Mouse (Mus musculus) embryonic stem cell, embryonic (primary cell): ENCODE results near the gene C1galt1.

Source experiments
- CTCF ChIA-PET, 4 experiments: fragments of 300-600 bp in 2 of 4; fragments of 350-600 bp in 2 of 4; sonication (Branson Sonifier 250); formaldehyde crosslinking; loops; one replicate each; lab custom pipeline; 2022; ENCODE audit warnings: inconsistent platforms in 2 of 4; lab: Charles Lee
- POLR2A ChIA-PET, 4 experiments: fragments of 300-600 bp in 2 of 4; fragments of 350-600 bp in 2 of 4; sonication (Branson Sonifier 250); formaldehyde crosslinking; loops; one replicate each; lab custom pipeline; 2022; ENCODE audit warnings: antibody characterized with exemption in 4 of 4, inconsistent platforms in 1 of 4; lab: Charles Lee

Gene C1galt1

DNA sequence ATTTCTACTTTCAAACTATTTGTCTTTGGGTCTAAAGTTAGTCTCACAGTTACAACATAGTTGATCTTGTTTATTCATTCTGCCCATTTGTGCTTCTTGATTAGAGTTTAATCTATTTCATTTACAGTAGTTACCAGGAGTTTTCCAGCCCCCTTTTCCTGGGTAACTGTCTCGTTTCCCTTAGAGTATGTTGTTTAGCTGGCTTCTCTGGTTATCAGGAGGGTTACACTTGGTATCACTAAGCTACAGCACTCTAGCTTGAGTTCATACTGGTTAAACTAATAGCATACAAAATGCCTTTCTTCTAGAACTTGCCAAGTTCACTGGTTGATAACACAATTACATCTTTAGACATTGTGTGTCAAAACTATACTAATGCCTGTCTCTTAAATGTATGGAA lies 8.3 kb downstream of the C1galt1 start:
- ChIA-PET CTCF (no interaction called here), POLR2A (interaction anchor here in 2 of 4 experiments (0.6 to 1.0 kb wide), 2 partner anchors 9 to 158 kb away, joined by 3 to 6 read pairs; partner anchors contain the start of gene C1galt1 (in 1 of the 2))

DNA sequence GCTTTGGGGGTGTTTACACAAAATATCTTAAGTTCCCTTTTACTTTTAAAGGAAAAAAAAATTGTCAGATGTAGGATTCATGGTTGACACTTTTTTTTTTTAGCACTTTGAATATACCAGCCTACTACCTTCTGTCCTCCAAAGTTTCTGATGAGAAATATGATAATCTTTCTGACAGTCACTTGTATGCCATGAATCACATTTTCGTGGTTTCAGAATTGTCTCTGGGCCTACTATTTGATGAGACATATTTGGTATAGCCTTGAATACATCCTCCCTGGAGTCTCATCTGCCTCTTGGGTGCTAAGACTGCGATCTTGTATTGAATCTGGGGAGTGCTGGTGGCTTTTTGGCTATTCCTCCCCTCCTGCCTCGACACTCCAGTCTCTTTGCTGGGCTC lies 8.8 kb downstream of the C1galt1 start:
- POLR2A ChIA-PET: interaction anchor here in 1 of 4 experiments (0.6 kb wide), 1 partner anchor 158 kb away, joined by 3 read pairs; no protein-coding TSS in a partner anchor
- CTCF ChIA-PET: no interaction called here

GRCm38 (mm10) chr6:7856682-7857290 lies 12.1 kb downstream of the C1galt1 start:
- ChIA-PET CTCF (interaction anchor here in 2 of 4 experiments (0.5 to 1.8 kb wide), 3 partner anchors 12 to 1056 kb away, joined by 4 to 5 read pairs (median 5); partner anchors contain the start of gene C1galt1 (in 1 of the 2)), POLR2A (interaction anchor here in 2 of 4 experiments (0.8 to 4.8 kb wide), 11 partner anchors 9 to 167 kb away, joined by 3 to 45 read pairs (median 4); partner anchors contain the start of genes Asns (in 1 of the 2) and C1galt1 (in 1 of the 2))

DNA sequence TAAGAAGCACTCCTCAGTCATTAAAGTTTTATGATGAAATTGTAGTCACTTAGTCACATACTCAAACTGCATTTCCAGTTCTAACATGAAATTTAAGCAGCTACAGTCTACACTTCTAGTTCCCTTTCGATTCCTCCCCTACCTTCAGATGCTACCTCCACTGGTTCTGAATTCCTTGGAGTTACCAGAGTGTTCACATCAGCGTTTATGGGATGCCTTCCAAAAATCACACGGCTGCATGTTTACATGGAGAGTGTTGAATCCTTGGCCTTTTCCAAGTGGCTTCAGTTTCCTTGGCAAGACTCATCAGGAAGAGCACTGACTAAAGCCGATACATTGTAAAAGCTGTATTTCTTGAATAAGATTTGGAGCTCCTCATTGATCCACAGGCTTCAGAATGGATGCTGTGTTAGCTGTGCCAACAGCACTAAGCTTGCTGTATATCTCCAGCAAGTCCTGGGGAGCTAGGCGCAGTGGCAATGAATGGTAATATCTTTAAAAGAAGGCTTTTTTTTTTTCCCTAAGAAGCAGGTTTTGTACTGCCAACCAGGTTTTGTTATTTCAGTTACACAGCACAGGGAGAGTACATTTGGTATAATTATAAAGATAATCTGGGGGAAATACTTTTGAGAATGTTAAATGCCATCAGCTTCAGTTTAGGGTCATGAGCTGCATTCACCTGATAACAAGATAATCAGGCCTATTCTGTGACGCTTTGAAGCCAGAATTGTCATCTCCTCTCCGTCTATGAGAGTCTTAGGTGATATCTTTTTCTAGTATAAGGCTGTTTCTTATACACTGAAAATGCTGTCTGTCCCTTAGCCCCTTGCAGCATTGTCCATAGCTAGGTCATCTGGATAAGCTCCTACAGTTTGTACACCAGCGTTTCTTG lies 13.0 kb downstream of the C1galt1 start:
- POLR2A ChIA-PET: interaction anchor here in 2 of 4 experiments (1.4 to 4.8 kb wide), 6 partner anchors 8 to 165 kb away, joined by 3 to 45 read pairs (median 12); partner anchors contain the start of genes Asns (in 1 of the 2) and C1galt1 (in 1 of the 2)
- CTCF ChIA-PET: interaction anchor here (0.5 to 1.8 kb wide), 6 partner anchors 13 to 1056 kb away, joined by 3 to 5 read pairs (median 4); partner anchors contain the start of gene C1galt1 (in 2 of the 4)

- POLR2A ChIA-PET: interaction anchor here in 2 of 4 experiments (0.5 to 4.8 kb wide), 2 partner anchors 14 kb away, joined by 3 to 45 read pairs; partner anchors contain the start of gene C1galt1 (in 2 of the 2)
- CTCF ChIA-PET: interaction anchor here in 1 of 4 experiments (1.1 kb wide), 1 partner anchor 973 kb away, joined by 3 read pairs; no protein-coding TSS in a partner anchor
Measured at GRCm38 (mm10) chr6:7858586-7858985, 13.9 kb downstream of the C1galt1 start.

DNA sequence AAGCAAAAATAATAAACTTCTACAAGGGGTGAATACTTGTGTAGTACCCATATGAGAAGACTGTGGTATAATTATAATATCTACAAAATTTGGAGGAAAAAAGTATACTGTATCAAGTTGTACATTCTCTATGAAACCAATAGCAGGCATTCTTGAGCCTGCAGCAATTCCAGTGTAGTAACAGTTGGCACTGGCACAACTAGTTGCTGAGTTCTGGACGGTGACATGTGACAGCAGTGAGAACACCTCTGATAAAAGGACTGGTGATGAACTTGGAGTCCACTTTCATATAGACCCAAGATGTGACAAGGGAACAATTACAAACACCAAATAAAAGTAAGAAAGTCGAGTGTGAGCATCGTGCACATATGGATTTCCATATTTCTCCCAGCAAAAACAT lies 14.5 kb downstream of the C1galt1 start:
- ChIA-PET POLR2A (no interaction called here), CTCF (no interaction called here)

DNA sequence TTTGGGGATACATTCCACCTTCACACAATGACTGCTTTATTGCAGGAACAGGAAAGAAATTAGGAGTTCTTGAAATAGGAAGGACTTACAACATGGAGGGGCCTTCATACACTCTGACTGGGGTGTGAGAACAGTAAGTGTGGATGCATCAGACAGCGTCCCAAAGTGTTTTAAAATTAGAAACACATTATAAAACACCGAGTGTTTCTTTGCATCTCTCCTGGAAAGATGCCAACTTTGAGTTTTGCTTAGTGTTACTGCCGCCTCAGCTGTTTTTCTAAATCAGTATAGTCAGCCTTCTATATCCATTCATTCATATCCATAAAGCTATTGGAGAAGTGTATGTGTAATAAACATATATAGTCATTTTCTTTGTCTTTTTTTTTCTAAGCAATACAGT lies 16.4 kb downstream of the C1galt1 start:
- ChIA-PET CTCF (no interaction called here), POLR2A (no interaction called here)

DNA sequence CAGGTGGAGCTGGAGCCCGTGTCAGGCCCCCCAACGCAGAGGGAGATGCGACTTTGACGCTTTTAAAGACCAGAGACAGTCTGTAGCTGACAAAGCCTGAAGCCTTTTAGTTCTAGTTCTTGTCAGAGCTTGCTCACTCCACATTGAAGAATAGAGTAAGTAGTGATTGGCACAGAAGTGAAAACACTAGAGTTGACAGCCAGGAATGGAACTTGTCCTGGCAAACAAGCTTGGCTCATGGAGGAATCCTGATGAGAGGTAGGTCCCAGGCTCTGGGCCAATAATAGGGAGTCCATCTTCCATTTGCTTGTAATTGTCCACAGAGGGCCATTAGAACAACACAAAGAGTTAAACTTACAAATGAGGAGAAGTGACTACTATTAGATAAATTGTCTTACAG lies 18.7 kb downstream of the C1galt1 start:
- ChIA-PET CTCF (no interaction called here), POLR2A (interaction anchor here in 1 of 4 experiments (1.4 to 1.6 kb wide), 3 partner anchors 18 to 84 kb away, joined by 3 to 4 read pairs (median 4); partner anchors contain the start of gene C1galt1)

- ChIA-PET POLR2A (interaction anchor here in 1 of 4 experiments (0.6 kb wide), 1 partner anchor 79 kb away, joined by 4 read pairs; no protein-coding TSS in a partner anchor), CTCF (no interaction called here)
Measured at GRCm38 (mm10) chr6:7876836-7877235, 32.2 kb downstream of the C1galt1 start.

GRCm38 (mm10) chr6:7881595-7882128 lies 37.0 kb downstream of the C1galt1 start:
- CTCF ChIA-PET: no interaction called here
- POLR2A ChIA-PET: interaction anchor here in 1 of 4 experiments (0.5 kb wide), 1 partner anchor 173 kb away, joined by 3 read pairs; no protein-coding TSS in a partner anchor

DNA sequence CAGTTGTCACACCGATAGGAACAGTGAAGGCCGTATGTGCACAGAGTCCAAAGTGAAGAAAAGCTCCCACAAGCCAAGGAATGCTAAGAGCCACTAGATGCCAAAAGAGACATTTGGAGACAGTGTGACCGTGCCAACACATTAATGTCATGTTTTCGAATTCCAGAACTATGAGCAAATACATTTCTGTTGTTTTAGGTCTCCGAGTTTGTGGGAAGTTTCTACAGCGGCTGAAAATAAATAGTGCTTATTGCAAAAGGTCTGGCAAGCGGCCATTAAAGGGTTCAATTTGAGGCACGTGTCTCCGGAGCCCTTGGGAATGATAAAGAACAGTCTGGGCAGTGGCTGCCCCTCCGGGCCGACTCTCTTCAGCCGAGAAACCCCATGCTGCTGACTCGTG lies 37.9 kb downstream of the C1galt1 start:
- ChIA-PET POLR2A (interaction anchor here in 1 of 4 experiments (0.5 kb wide), 1 partner anchor 174 kb away, joined by 3 read pairs; no protein-coding TSS in a partner anchor), CTCF (no interaction called here)

- POLR2A ChIA-PET: interaction anchor here in 1 of 4 experiments (0.6 to 1.0 kb wide), 3 partner anchors 13 to 589 kb away, joined by 3 read pairs; no protein-coding TSS in a partner anchor
- CTCF ChIA-PET: no interaction called here
Measured at GRCm38 (mm10) chr6:7885994-7886684, 41.5 kb downstream of the C1galt1 start.

GRCm38 (mm10) chr6:7886685-7887004 lies 42.0 kb downstream of the C1galt1 start:
- POLR2A ChIA-PET: interaction anchor here in 1 of 4 experiments (0.6 to 1.0 kb wide), 2 partner anchors 13 to 589 kb away, joined by 3 read pairs; no protein-coding TSS in a partner anchor
- CTCF ChIA-PET: no interaction called here

GRCm38 (mm10) chr6:7896339-7896738 lies 51.7 kb downstream of the C1galt1 start:
- ChIA-PET CTCF (interaction anchor here in 1 of 4 experiments (0.6 kb wide), 1 partner anchor 940 kb away, joined by 6 read pairs; no protein-coding TSS in a partner anchor), POLR2A (no interaction called here)

GRCm38 (mm10) chr6:7912015-7912414 lies 67.4 kb downstream of the C1galt1 start:
- CTCF ChIA-PET: no interaction called here
- POLR2A ChIA-PET: interaction anchor here in 1 of 4 experiments (0.6 kb wide), 1 partner anchor 80 kb away, joined by 4 read pairs; no protein-coding TSS in a partner anchor
